In the genomic region with DNA sequence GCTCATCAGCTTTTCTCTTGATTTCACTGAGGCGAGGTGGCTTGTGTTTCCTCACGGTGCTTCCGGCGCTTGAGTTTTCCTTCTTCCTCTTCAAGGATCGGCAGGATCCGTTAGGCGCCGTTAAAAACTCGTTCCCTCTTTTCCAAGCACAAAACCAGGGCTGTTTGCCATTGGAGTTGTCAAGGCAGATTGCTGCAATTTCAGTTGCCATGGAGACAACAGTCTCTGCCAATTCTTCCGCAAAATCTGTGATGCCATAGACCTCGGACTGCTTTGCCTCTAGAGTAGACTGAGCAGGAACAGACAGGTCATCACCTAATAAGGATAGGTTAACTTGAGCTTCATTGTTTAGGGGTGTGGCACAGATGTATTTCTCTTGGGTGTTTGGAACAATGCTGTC, we compare ENCODE assay signal across 8 mouse cellular contexts.
A peak's percentile ranks its signal among the peaks of the same experiment; 100 is the strongest.
DNase-seq lines count a peak whose midpoint lies in the region; ATAC-seq and TF ChIP-seq lines count a peak whose summit lies in the region.

No protein-coding gene starts in this region.

- 46% methylated on average over 11 of the region's 11 CpGs for WGBS in forebrain, embryonic 14.5 days
- 81% methylated on average over 11 of the region's 11 CpGs for WGBS in kidney, adult 2 months

- H3K9me3 ChIP-seq in forebrain, embryonic 14.5 days (replicated peaks; ENCODE audit: control insufficient read depth, low read length) = no peaks in the 10 kb centered on the region

- no peak overlapping the region for H3K9ac ChIP-seq in forebrain, embryonic 14.5 days (ENCODE audit: low read length)

- TF ChIP-seq CTCF in kidney, adult 2 months (conservative IDR thresholded peaks at IDR 0.05; ENCODE audit: insufficient read depth, insufficient read length, low read depth, low read length) = no peak

- DNase-seq in retina, postnatal 1 day = peak; percentile 54
- no peak for DNase-seq in retina, embryonic 14.5 days (ENCODE audit: low spot score)
- DNase-seq in forebrain, embryonic 14.5 days (ENCODE audit: low spot score) = peak; percentile 92
- peak; percentile 86 to 94 for DNase-seq in layer of hippocampus, postnatal 14 days (ENCODE audit: low spot score in 2 of 2)
- peak; percentile 76 for DNase-seq in right cerebral cortex, postnatal 4 days
- DNase-seq in kidney, adult 2 months = no peak
- no peak for DNase-seq in urinary bladder, postnatal 4 days (ENCODE audit: low spot score in 2 of 2)
- no peak for DNase-seq in T-cell, adult 2 months (ENCODE audit: low spot score)

- TF ChIP-seq POLR2A in kidney, adult 2 months (IDR thresholded peaks at IDR 0.05; ENCODE audit: low read depth, low read length) = no peak

- no peaks in the 10 kb centered on the region for H3K27me3 ChIP-seq in forebrain, embryonic 14.5 days (replicated peaks; ENCODE audit: control insufficient read depth, insufficient read depth, low read length)
- no peaks in the 10 kb centered on the region for H3K27me3 ChIP-seq in kidney, adult 2 months (replicated peaks; ENCODE audit: control insufficient read depth, insufficient read depth, low read length)

- H3K4me1 ChIP-seq in forebrain, embryonic 14.5 days (ENCODE audit: control insufficient read depth, insufficient read depth, low read length) = peaks cover 3% of the 10 kb centered on the region; the same call in 1 of the 2 replicates
- no peaks in the 10 kb centered on the region for H3K4me1 ChIP-seq in kidney, adult 2 months (ENCODE audit: control insufficient read depth, insufficient read depth, low read length)

- peak; percentile 89 for ATAC-seq in forebrain, embryonic 14.5 days

- H3K4me2 ChIP-seq in forebrain, embryonic 14.5 days (ENCODE audit: low read length) = no peak overlapping the region

- no peak overlapping the region for H3K4me3 ChIP-seq in forebrain, embryonic 14.5 days (ENCODE audit: low read depth, low read length)
- no peak overlapping the region for H3K4me3 ChIP-seq in kidney, adult 2 months (ENCODE audit: insufficient read depth, low read depth, low read length)

- H3K36me3 ChIP-seq in forebrain, embryonic 14.5 days (ENCODE audit: control insufficient read depth, insufficient read depth, low read length) = no peaks in the 10 kb centered on the region
- no peaks in the 10 kb centered on the region for H3K36me3 ChIP-seq in kidney, adult 2 months (ENCODE audit: control insufficient read depth, insufficient read depth, low read length)

- peak overlapping the region; percentile 62 for H3K27ac ChIP-seq in forebrain, embryonic 14.5 days (ENCODE audit: low read depth, low read length)
- H3K27ac ChIP-seq in kidney, adult 2 months (ENCODE audit: insufficient read depth, low read depth, low read length) = no peak overlapping the region

Comparison
In these comparisons a context has a peak if more than half of its experiments do, and no peak if none do; other contexts are left out.
1. DNase-seq: peak in retina, postnatal 1 day (single experiment), forebrain, embryonic 14.5 days (single experiment), layer of hippocampus, postnatal 14 days (2 of 2) and right cerebral cortex, postnatal 4 days (single experiment); none in retina, embryonic 14.5 days (single experiment), kidney, adult 2 months (single experiment), urinary bladder, postnatal 4 days (0 of 2) and T-cell, adult 2 months (single experiment).